Mouse (Mus musculus): Measurements from ENCODE around the gene Med29.

GRCm38 (mm10) chr7:28378769-28379651 lies 13.5 kb downstream of the Med29 start:
- TF ChIP-seq POLR2A (IDR thresholded peaks at IDR 0.05; ENCODE audit: control insufficient read depth, low read depth, low read length) (peak; percentile 96), CTCF (IDR thresholded peaks at IDR 0.05; ENCODE audit: control insufficient read depth, insufficient read depth, insufficient replicate concordance, low read depth, low read length) (no peak)
